Mouse (Mus musculus): ENCODE data around the gene Clk2.

GRCm38 (mm10) chr3:89163123-89163522, 1.5 kb upstream of the Clk2 start:
- TF ChIP-seq CTCF (IDR thresholded peaks at IDR 0.05; ENCODE audit: extremely low read depth, insufficient read depth, insufficient read length, insufficient replicate concordance) (no peak), POLR2A (IDR thresholded peaks at IDR 0.05; ENCODE audit: low read depth, low read length) (no peak)
